Mouse (Mus musculus) myocyte (in vitro differentiated cells): ENCODE measurements around the gene 1700016D06Rik. TPM values are rescaled to one million over a fixed set of nuclear protein-coding genes. Genes with fewer than 3 reads are reported as not detected.

Experiments
- H3K27me3 ChIP-seq: one replicate; pipeline ENCODE4 v1.6.1; 2011; ENCODE audit not compliant: control insufficient read depth, insufficient read depth, insufficient read length
- H3K36me3 ChIP-seq: one replicate; pipeline ENCODE4 v1.6.1; 2011; ENCODE audit not compliant: control insufficient read depth, insufficient read depth
- H3K4me2 ChIP-seq: one replicate; pipeline ENCODE4 v1.6.1; 2011; ENCODE audit warnings: low read depth, control low read depth
- H3K4me3 ChIP-seq: one replicate; pipeline ENCODE4 v1.5.1; 2011; ENCODE audit warnings: mild to moderate bottlenecking, control low read depth, moderate library complexity
- H3K79me2 ChIP-seq: one replicate; pipeline ENCODE4 v1.6.1; 2011; ENCODE audit not compliant: control insufficient read depth, insufficient read depth
- H3ac ChIP-seq: one replicate; pipeline ENCODE4 v1.6.1; 2011; ENCODE audit not compliant: control insufficient read depth, insufficient read length
- CEBPB ChIP-seq: IDR thresholded peaks from 2 replicates; pipeline ENCODE4 v1.6.1; 2011; ENCODE audit warnings: mild to moderate bottlenecking, moderate library complexity; ENCODE audit not compliant: poor library complexity, insufficient read depth, severe bottlenecking
- E2F4 ChIP-seq: IDR thresholded peaks from one replicate; pipeline ENCODE4 v1.6.1; 2011; ENCODE audit warnings: mild to moderate bottlenecking, control low read depth, moderate library complexity; ENCODE audit not compliant: insufficient read depth
- MAX ChIP-seq: IDR thresholded peaks from one replicate; pipeline ENCODE4 v1.6.1; 2011; ENCODE audit warnings: low read depth, mild to moderate bottlenecking, control low read depth
- MYOD1 ChIP-seq, 3 experiments: IDR thresholded peaks; one replicate each; pipeline ENCODE4 v1.6.1; 2011; ENCODE audit warnings: control low read depth in 2 of 3, low read depth in 2 of 3, mild to moderate bottlenecking in 2 of 3, moderate library complexity in 1 of 3; ENCODE audit not compliant: insufficient read length in 2 of 3, control insufficient read depth in 1 of 3
- MYOG ChIP-seq, 3 experiments: IDR thresholded peaks; one replicate each; pipeline ENCODE4 v1.6.1; 2011; ENCODE audit warnings: control low read depth in 2 of 3, low read depth in 2 of 3, mild to moderate bottlenecking in 2 of 3; ENCODE audit not compliant: insufficient read length in 2 of 3, control insufficient read depth in 1 of 3, insufficient read depth in 1 of 3
- POLR2A ChIP-seq: IDR thresholded peaks from one replicate; pipeline ENCODE4 v1.6.1; 2011; ENCODE audit warnings: low read depth, mild to moderate bottlenecking, control low read depth, moderate library complexity; ENCODE audit not compliant: insufficient read length
- POLR2AphosphoS2 ChIP-seq: IDR thresholded peaks from one replicate; pipeline ENCODE4 v1.6.1; 2011; ENCODE audit warnings: low read depth, control low read depth; ENCODE audit not compliant: insufficient read length
- REST ChIP-seq: IDR thresholded peaks from one replicate; pipeline ENCODE4 v1.6.1; 2011; ENCODE audit warnings: mild to moderate bottlenecking, control low read depth, moderate library complexity; ENCODE audit not compliant: insufficient read depth, insufficient read length
- SRF ChIP-seq: IDR thresholded peaks from one replicate; pipeline ENCODE4 v1.6.1; 2011; ENCODE audit warnings: low read depth; ENCODE audit not compliant: control insufficient read depth, insufficient read length
- TCF12 ChIP-seq: IDR thresholded peaks from one replicate; pipeline ENCODE4 v1.6.1; 2011; ENCODE audit warnings: mild to moderate bottlenecking, control low read depth; ENCODE audit not compliant: poor library complexity, insufficient read depth, severe bottlenecking
- TCF3 ChIP-seq: IDR thresholded peaks from one replicate; pipeline ENCODE4 v1.6.1; 2011; ENCODE audit warnings: low read depth, control low read depth; ENCODE audit not compliant: insufficient read length
- USF1 ChIP-seq: IDR thresholded peaks from one replicate; pipeline ENCODE4 v1.6.1; 2011; ENCODE audit warnings: low read depth, mild to moderate bottlenecking, control low read depth, moderate library complexity
- polyA plus RNA-seq: library from polyadenylated mRNA; unstranded; fragments of >200 nt; fragmentation: generic; extraction: Trizol; gene quantifications from one replicate; pipeline ENCODE4 v1.2.1, GENCODE M21; 2012; ENCODE audit warnings: missing spikeins

1700016D06Rik gene
- polyA plus RNA-seq, 1 experiment, result 0.30 TPM

DNA sequence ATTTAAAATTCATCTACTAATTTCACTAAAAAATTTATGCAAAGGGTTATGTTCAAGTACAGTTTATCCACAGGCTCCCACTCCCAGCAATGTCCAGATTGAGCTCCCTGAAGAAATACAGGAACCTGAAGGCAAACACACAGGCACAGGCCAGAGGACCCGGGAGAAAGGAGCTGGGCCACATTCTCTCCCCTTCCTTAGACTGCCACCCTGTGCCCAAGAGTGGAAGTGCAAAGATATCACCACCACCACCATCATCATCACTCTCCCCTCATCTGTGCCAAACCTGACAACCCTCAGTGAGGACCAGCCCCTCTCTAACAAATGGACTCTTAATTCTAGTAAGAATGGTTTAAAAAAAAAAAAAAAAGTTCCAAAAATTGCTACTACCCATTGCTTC lies 84.6 kb downstream of the 1700016D06Rik start:
- Histone ChIP-seq H3K79me2 (peaks cover 4% of the 10 kb centered on the region), H3K4me2 (no peak overlapping the region), H3K27me3 (no peaks in the 10 kb centered on the region), H3ac (no peak overlapping the region), H3K36me3 (peaks cover 76% of the 10 kb centered on the region), H3K4me3 (no peak overlapping the region)
- TF ChIP-seq POLR2AphosphoS2 (peak; percentile 57), CEBPB (no peak), USF1 (no peak)

DNA sequence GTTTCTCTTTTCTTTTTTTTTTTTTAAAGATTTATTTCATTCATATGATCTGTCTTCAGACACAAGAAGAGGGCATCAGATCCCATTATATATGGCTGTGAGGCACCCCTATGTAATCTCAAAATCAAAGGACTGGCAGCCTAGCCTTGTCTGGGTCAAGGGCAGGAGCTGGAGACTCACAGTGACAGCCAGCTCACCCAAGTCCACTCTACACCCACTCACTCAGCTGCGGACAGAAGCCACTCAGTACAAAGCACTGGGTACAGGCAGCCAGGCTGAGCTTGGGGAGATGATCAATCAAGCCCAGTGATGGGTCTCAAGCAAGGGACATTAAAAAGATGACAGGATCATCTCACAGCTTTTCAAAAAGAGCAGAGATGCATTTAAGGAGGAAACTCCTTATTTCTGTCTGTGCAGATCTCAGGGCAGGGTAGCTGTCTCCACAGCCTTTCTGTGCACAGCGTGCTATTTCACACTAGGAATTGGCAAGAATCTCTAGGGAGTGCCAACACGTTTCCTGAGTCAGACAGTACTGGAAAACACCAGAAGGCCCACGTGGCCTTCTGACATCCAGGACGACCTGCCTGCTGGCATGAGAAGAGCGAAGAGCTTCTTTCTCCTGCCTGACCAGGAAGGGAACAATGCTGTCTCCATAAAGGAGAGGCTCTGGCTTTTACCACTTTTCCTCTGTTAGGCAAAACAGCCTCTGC lies 86.6 kb downstream of the 1700016D06Rik start:
- Histone ChIP-seq H3K27me3 (no peaks in the 10 kb centered on the region), H3K36me3 (peaks cover 67% of the 10 kb centered on the region), H3K79me2 (peaks cover 4% of the 10 kb centered on the region), H3K4me3 (no peak overlapping the region), H3K4me2 (no peak overlapping the region), H3ac (no peak overlapping the region)
- TF ChIP-seq MYOD1 (IDR thresholded peaks at IDR 0.05; ENCODE audit: control insufficient read depth in 1 of 3, insufficient read length in 2 of 3, low read depth in 2 of 3) (no peak), MYOG (IDR thresholded peaks at IDR 0.05; ENCODE audit: control insufficient read depth in 1 of 3, insufficient read depth in 1 of 3, insufficient read length in 2 of 3, low read depth in 2 of 3) (no peak), USF1 (no peak), POLR2AphosphoS2 (no peak), TCF3 (no peak), REST (no peak), SRF (no peak), MAX (no peak), E2F4 (no peak), TCF12 (no peak)

DNA sequence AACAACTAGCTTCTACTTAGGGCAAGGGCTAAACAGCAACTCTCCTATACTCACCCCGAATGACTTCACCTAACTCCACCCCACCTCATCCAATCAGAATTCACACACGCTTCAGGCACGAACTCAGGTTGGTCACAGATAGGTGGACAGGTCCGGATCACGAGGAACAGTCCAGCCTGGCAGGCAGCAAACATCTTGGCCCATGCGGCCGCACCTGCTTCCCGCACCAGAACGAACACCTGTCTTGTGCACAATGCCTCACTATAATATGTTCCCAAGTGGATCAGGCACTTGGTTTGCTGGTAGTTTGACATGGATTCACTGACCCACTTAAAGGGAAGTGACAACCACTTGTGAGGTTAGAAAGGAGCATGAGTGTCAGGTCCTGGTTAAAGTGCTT lies 92.0 kb downstream of the 1700016D06Rik start:
- Histone ChIP-seq H3K27me3 (no peaks in the 10 kb centered on the region), H3K4me3 (no peak overlapping the region), H3ac (no peak overlapping the region), H3K79me2 (no peaks in the 10 kb centered on the region), H3K36me3 (peaks cover 40% of the 10 kb centered on the region), H3K4me2 (no peak overlapping the region)
- TF ChIP-seq CEBPB (no peak), REST (no peak), MYOD1 (IDR thresholded peaks at IDR 0.05; ENCODE audit: control insufficient read depth in 1 of 3, insufficient read length in 2 of 3, low read depth in 2 of 3) (no peak), POLR2AphosphoS2 (peak; percentile 68), TCF12 (no peak), POLR2A (no peak), MYOG (IDR thresholded peaks at IDR 0.05; ENCODE audit: control insufficient read depth in 1 of 3, insufficient read depth in 1 of 3, insufficient read length in 2 of 3, low read depth in 2 of 3) (no peak), E2F4 (no peak)

Other genes starting within 250 kb of the 1700016D06Rik start
- gene Rab20, start 222.4 kb downstream of the 1700016D06Rik start, polyA plus RNA-seq, result 1.2 TPM
- 89.2 TPM for gene Naxd, start 203.6 kb downstream of the 1700016D06Rik start, polyA plus RNA-seq
- gene Cars2, start 150.3 kb downstream of the 1700016D06Rik start, polyA plus RNA-seq, result 14.4 TPM
- gene Ing1, start 145.5 kb downstream of the 1700016D06Rik start, polyA plus RNA-seq, result 21.8 TPM
- 71.9 TPM for gene Ankrd10, start 65.3 kb downstream of the 1700016D06Rik start, polyA plus RNA-seq
- 24.5 TPM for gene Arhgef7, start 26.7 kb upstream of the 1700016D06Rik start, polyA plus RNA-seq
- gene Tex29, start 139.4 kb upstream of the 1700016D06Rik start, polyA plus RNA-seq, result not detected